8 mouse cellular contexts compared by ENCODE assay signal in genomic region chr15:95527948-95528861, GRCm38 (mm10). TPM values are rescaled to one million over a fixed set of nuclear protein-coding genes. Genes with fewer than 3 reads are reported as not detected.
A peak's percentile ranks its signal among the peaks of the same experiment; 100 is the strongest.
DNase-seq lines count a peak whose midpoint lies in the region; ATAC-seq and TF ChIP-seq lines count a peak whose summit lies in the region.

Gene Nell2 (minus strand): TSS chr15:95528559.

- no peaks in the 10 kb centered on the region for H3K9me3 ChIP-seq in lung, embryonic 14.5 days (ENCODE audit: low read depth, low read length)
- H3K9me3 ChIP-seq in forebrain, embryonic 16.5 days (ENCODE audit: control insufficient read depth, low read length) = no peaks in the 10 kb centered on the region
- no peaks in the 10 kb centered on the region for H3K9me3 ChIP-seq in intestine, postnatal 0 days (ENCODE audit: control insufficient read depth)
- no peaks in the 10 kb centered on the region for H3K9me3 ChIP-seq in liver, embryonic 12.5 days (replicated peaks)

- peak; percentile 75 for DNase-seq in lung, embryonic 14.5 days
- no peak for DNase-seq in lung, postnatal 36 days
- DNase-seq in cerebellum, adult 2 months = peak; percentile 91 to 94
- peak; percentile 66 for DNase-seq in right cerebral cortex, postnatal 14 days

- peaks cover 48% of the 10 kb centered on the region for H3K27me3 ChIP-seq in lung, embryonic 14.5 days (ENCODE audit: insufficient read depth, low read length)
- no peaks in the 10 kb centered on the region for H3K27me3 ChIP-seq in cerebellum, adult 2 months (ENCODE audit: control insufficient read depth, insufficient read depth, low read length)
- H3K27me3 ChIP-seq in forebrain, embryonic 16.5 days (replicated peaks; ENCODE audit: control insufficient read depth, insufficient read depth, low read length) = no peaks in the 10 kb centered on the region
- peaks cover 32% of the 10 kb centered on the region for H3K27me3 ChIP-seq in intestine, postnatal 0 days (replicated peaks; ENCODE audit: control insufficient read depth, insufficient read depth, low read length)
- H3K27me3 ChIP-seq in liver, embryonic 12.5 days (replicated peaks) = peaks cover 39% of the 10 kb centered on the region

- peak within 1 kb of the TSS; percentile 16; the same call in 1 of the 2 replicates for H3K9ac ChIP-seq in lung, embryonic 14.5 days
- peak within 1 kb of the TSS; percentile 91 for H3K9ac ChIP-seq in forebrain, embryonic 16.5 days (replicated peaks; ENCODE audit: low read depth, low read length)
- H3K9ac ChIP-seq in intestine, postnatal 0 days (ENCODE audit: low read depth, low read length) = no peak within 1 kb of the TSS
- no peak within 1 kb of the TSS for H3K9ac ChIP-seq in liver, embryonic 12.5 days

- peak within 1 kb of the TSS; percentile 48 for H3K4me3 ChIP-seq in lung, embryonic 14.5 days (ENCODE audit: low read depth, low read length)
- peak within 1 kb of the TSS; percentile 76 for H3K4me3 ChIP-seq in cerebellum, adult 2 months (replicated peaks; ENCODE audit: insufficient read depth, low read depth, low read length)
- H3K4me3 ChIP-seq in forebrain, embryonic 16.5 days (replicated peaks; ENCODE audit: low read length) = peak within 1 kb of the TSS; percentile 84
- peak within 1 kb of the TSS; percentile 41 for H3K4me3 ChIP-seq in intestine, postnatal 0 days (ENCODE audit: low read depth, low read length)
- H3K4me3 ChIP-seq in liver, embryonic 12.5 days = peak within 1 kb of the TSS; percentile 49

- peak within 1 kb of the TSS; percentile 88 for H3K4me2 ChIP-seq in lung, embryonic 14.5 days
- H3K4me2 ChIP-seq in forebrain, embryonic 16.5 days (ENCODE audit: low read length) = peak within 1 kb of the TSS; percentile 87
- peak within 1 kb of the TSS; percentile 66 for H3K4me2 ChIP-seq in intestine, postnatal 0 days (replicated peaks; ENCODE audit: low read depth)
- peak within 1 kb of the TSS; percentile 61 for H3K4me2 ChIP-seq in liver, embryonic 12.5 days

- TF ChIP-seq CTCF in lung, embryonic 14.5 days (IDR thresholded peaks at IDR 0.05; ENCODE audit: low read depth) = peak; percentile 33
- TF ChIP-seq CTCF in cerebellum, adult 2 months (IDR thresholded peaks at IDR 0.05; ENCODE audit: borderline replicate concordance, insufficient read depth, low read depth, low read length) = peak; percentile 19; the same call in 1 of the 2 replicates
- TF ChIP-seq CTCF in intestine, postnatal 0 days (IDR thresholded peaks at IDR 0.05; ENCODE audit: low read depth) = peak; percentile 35; the same call in 1 of the 2 replicates

- TF ChIP-seq POLR2A in cerebellum, adult 2 months (IDR thresholded peaks at IDR 0.05; ENCODE audit: borderline replicate concordance, insufficient read depth, low read length) = peak; percentile 47; the same call in 1 of the 2 replicates

- no peaks in the 10 kb centered on the region for H3K4me1 ChIP-seq in lung, embryonic 14.5 days (ENCODE audit: insufficient read depth)
- H3K4me1 ChIP-seq in cerebellum, adult 2 months (ENCODE audit: control insufficient read depth, insufficient read depth, low read length) = peaks cover 2% of the 10 kb centered on the region; the same call in 1 of the 2 replicates
- peaks cover 14% of the 10 kb centered on the region for H3K4me1 ChIP-seq in forebrain, embryonic 16.5 days (replicated peaks; ENCODE audit: control insufficient read depth, insufficient read depth, low read length)
- H3K4me1 ChIP-seq in intestine, postnatal 0 days (replicated peaks; ENCODE audit: control insufficient read depth, insufficient read depth, low read length) = no peaks in the 10 kb centered on the region
- H3K4me1 ChIP-seq in liver, embryonic 12.5 days = no peaks in the 10 kb centered on the region

- H3K36me3 ChIP-seq in lung, embryonic 14.5 days (ENCODE audit: insufficient read depth) = no peaks in the 10 kb centered on the region
- H3K36me3 ChIP-seq in forebrain, embryonic 16.5 days (ENCODE audit: control insufficient read depth, insufficient read depth) = no peaks in the 10 kb centered on the region
- no peaks in the 10 kb centered on the region for H3K36me3 ChIP-seq in intestine, postnatal 0 days (ENCODE audit: control insufficient read depth, insufficient read depth)
- no peaks in the 10 kb centered on the region for H3K36me3 ChIP-seq in liver, embryonic 12.5 days

- WGBS in lung, embryonic 14.5 days = under 1% methylated on average over 95 of the region's 95 CpGs
- WGBS in cerebellum, adult 2 months = under 1% methylated on average over 95 of the region's 95 CpGs
- WGBS in forebrain, embryonic 16.5 days = under 1% methylated on average over 87 of the region's 95 CpGs
- WGBS in intestine, postnatal 0 days = under 1% methylated on average over 78 of the region's 95 CpGs
- 1% methylated on average over 90 of the region's 95 CpGs for WGBS in liver, embryonic 12.5 days (ENCODE audit: insufficient replicate concordance)

- peak; percentile 86 for ATAC-seq in lung, embryonic 14.5 days (ENCODE audit: insufficient read depth)
- peak; percentile 84 for ATAC-seq in forebrain, embryonic 16.5 days
- ATAC-seq in intestine, postnatal 0 days = no peak
- no peak for ATAC-seq in liver, embryonic 12.5 days
- ATAC-seq in erythroid progenitor cell, adult 5-6 weeks (replicated peaks; ENCODE audit: low FRiP score, poor library complexity, severe bottlenecking) = no peak

- no peak within 1 kb of the TSS for H3K27ac ChIP-seq in lung, embryonic 14.5 days (ENCODE audit: low read depth)
- H3K27ac ChIP-seq in cerebellum, adult 2 months (ENCODE audit: insufficient read depth, low read length) = peak within 1 kb of the TSS; percentile 84
- H3K27ac ChIP-seq in forebrain, embryonic 16.5 days (ENCODE audit: low read length) = peak within 1 kb of the TSS; percentile 92
- no peak within 1 kb of the TSS for H3K27ac ChIP-seq in intestine, postnatal 0 days (ENCODE audit: low read depth, low read length)
- H3K27ac ChIP-seq in liver, embryonic 12.5 days = no peak within 1 kb of the TSS

RNA-seq across cellular contexts. Expression of gene Nell2, which starts in this region (rescaled TPM):
- polyA plus RNA-seq in lung, embryonic 14.5 days (2014; fragmentation: Nextera tagmentation; extraction: Ambion mirVana) = 1.3 and 1.4 TPM in 2 replicates
- 141 and 163 TPM in 2 replicates for polyA plus RNA-seq in cerebellum, adult 2 months (2012; rRNA removed)
- polyA plus RNA-seq in forebrain, embryonic 16.5 days (2015; fragmentation: Nextera tagmentation; extraction: Ambion mirVana) = 247 and 248 TPM in 2 replicates
- polyA plus RNA-seq in intestine, postnatal 0 days (2015; fragmentation: Nextera tagmentation; extraction: Ambion mirVana) = 4.9 and 6.7 TPM in 2 replicates
- polyA plus RNA-seq in liver, embryonic 12.5 days (2016; fragmentation: Nextera tagmentation; extraction: Ambion mirVana) = 1.1 and 1.8 TPM in 2 replicates
- not detected in 2 replicates for total RNA-seq in erythroid progenitor cell, adult 5-6 weeks (2015; ENCODE audit: low replicate concordance)
- not detected in 2 replicates for total RNA-seq in erythroid progenitor cell, adult 5-6 weeks (2017; ENCODE audit: low replicate concordance)

Comparison
In these comparisons a context has a peak if more than half of its experiments do, and no peak if none do; other contexts are left out.
1. RNA of gene Nell2 (polyA plus RNA-seq): 247 to 248 TPM in forebrain, embryonic 16.5 days and 141 to 163 TPM in cerebellum, adult 2 months; 4.9 to 6.7 TPM in intestine, postnatal 0 days, 1.3 to 1.4 TPM in lung, embryonic 14.5 days and 1.1 to 1.8 TPM in liver, embryonic 12.5 days; every median in the first group is over 10 times any median in the second.
2. ATAC-seq: peak in lung, embryonic 14.5 days (single experiment) and forebrain, embryonic 16.5 days (single experiment); none in intestine, postnatal 0 days (single experiment), liver, embryonic 12.5 days (single experiment) and erythroid progenitor cell, adult 5-6 weeks (single experiment).
3. H3K27ac ChIP-seq: peak in cerebellum, adult 2 months (single experiment) and forebrain, embryonic 16.5 days (single experiment); none in lung, embryonic 14.5 days (single experiment), intestine, postnatal 0 days (single experiment) and liver, embryonic 12.5 days (single experiment).
4. H3K9ac ChIP-seq: peak in lung, embryonic 14.5 days (single experiment) and forebrain, embryonic 16.5 days (single experiment); none in intestine, postnatal 0 days (single experiment) and liver, embryonic 12.5 days (single experiment).
5. Peak in every context shown above with its lines, with median percentiles within 50 percentile points of each other: H3K4me2 ChIP-seq, H3K4me3 ChIP-seq and CTCF ChIP-seq.